Mouse (Mus musculus) C2C12 (cell line): Measurements from ENCODE around the gene Agap2.

Experiments used
- CTCF ChIP-seq: IDR thresholded peaks from one replicate; pipeline ENCODE4 v1.5.1; 2011; ENCODE audit not compliant: control insufficient read depth, insufficient read depth, insufficient read length
- MAX ChIP-seq: IDR thresholded peaks from one replicate; pipeline ENCODE4 v1.6.1; 2011; ENCODE audit warnings: mild to moderate bottlenecking, control low read depth
- MYOD1 ChIP-seq: IDR thresholded peaks from one replicate; pipeline ENCODE4 v1.6.1; 2011; ENCODE audit warnings: low read depth; ENCODE audit not compliant: control insufficient read depth, insufficient read length
- MYOG ChIP-seq: IDR thresholded peaks from one replicate; pipeline ENCODE4 v1.6.1; 2011; ENCODE audit not compliant: control insufficient read depth, insufficient read length; ENCODE audit errors: extremely low read depth
- USF1 ChIP-seq: IDR thresholded peaks from one replicate; pipeline ENCODE4 v1.6.1; 2011; ENCODE audit warnings: low read depth, mild to moderate bottlenecking, control low read depth, moderate library complexity

- TF ChIP-seq CTCF: no peak
- no peak for TF ChIP-seq MYOG
- TF ChIP-seq MAX: no peak
- no peak for TF ChIP-seq USF1
- no peak for TF ChIP-seq MYOD1
Observed at GRCm38 (mm10) chr10:127141500-127141899, 66.4 kb downstream of the Agap2 start.
